Mouse (Mus musculus) 416B (cell line): ENCODE measurements around the gene Slc8b1.

Experiments
- DNase-seq: peaks from one replicate; pipeline ENCODE4 v3.0.0; 2011; ENCODE audit warnings: low read depth

The Slc8b1 gene

DNA sequence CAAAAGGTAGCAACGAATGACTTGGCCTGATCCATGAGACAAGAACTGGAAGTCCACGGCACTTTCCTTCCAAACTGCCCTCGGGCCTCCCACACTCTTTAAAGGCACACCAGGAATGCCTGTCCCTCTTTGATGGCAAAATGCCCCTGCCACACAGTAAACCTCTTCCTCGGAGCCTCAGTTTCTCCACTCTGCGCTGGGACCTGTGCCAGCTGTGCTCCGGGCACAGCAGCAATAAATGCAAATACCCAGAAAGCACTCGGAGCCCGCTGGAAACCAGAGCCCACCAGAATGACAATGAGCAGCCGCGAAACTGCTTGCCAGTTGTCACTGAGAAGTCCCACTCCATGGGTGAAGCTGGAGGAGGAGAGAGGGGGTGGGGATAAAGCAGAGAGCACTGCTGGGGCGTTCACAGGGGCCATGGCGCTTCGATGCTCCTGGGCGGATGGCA, 56.8 kb downstream of the Slc8b1 start:
- DNase-seq = no peak

GRCm38 (mm10) chr5:120568336-120568768, 57.4 kb downstream of the Slc8b1 start:
- no peak for DNase-seq

DNA sequence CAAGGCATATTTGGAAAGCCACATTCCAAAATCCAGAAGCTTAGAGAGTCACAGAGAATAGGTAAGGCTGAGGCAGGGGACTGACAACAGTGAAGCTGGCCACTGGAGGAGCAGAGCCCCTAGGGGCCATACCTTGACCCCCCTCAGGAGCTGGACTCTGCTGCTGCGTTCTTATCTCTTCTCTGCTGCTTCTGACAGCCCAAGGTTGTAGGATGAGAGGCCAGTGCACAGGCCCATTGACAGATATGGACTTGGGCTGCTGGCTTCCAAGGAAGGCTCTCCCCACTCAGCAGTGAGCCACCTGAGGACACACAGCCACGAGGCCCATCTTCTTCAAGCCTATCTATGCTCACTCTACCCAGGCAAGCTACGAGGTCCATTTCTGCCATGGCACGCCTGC, 58.0 kb downstream of the Slc8b1 start:
- DNase-seq = no peak

GRCm38 (mm10) chr5:120569791-120570190, 58.8 kb downstream of the Slc8b1 start:
- no peak for DNase-seq

DNA sequence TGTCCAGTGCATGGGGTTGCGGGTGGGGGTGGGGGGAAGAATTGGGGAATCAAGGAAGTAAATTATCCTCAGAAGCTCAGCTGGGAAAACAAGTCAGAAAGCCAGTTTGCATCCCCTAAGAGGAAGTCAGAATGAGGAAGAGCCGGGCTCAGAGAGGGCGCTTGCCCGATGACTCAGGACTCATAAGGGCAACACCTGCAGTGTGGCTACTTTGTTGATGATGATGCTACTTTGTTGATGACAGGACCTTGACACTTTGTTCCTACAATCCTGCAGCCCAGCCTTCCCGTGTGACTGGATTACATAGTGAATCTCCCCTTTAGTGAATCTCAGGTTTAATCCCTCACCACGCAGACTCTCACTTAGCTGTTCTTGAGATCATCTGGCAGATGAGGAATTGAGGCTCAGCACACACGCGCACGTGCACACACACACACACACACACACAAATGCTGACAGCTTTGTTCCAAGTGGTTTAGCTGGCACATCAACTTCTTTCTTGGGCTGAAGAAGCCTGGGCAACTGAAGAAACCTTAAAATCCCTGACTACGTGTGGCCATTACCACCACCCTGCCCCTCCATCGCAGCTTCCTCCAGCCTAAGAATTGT, 59.4 kb downstream of the Slc8b1 start:
- DNase-seq = peak; percentile 55

DNA sequence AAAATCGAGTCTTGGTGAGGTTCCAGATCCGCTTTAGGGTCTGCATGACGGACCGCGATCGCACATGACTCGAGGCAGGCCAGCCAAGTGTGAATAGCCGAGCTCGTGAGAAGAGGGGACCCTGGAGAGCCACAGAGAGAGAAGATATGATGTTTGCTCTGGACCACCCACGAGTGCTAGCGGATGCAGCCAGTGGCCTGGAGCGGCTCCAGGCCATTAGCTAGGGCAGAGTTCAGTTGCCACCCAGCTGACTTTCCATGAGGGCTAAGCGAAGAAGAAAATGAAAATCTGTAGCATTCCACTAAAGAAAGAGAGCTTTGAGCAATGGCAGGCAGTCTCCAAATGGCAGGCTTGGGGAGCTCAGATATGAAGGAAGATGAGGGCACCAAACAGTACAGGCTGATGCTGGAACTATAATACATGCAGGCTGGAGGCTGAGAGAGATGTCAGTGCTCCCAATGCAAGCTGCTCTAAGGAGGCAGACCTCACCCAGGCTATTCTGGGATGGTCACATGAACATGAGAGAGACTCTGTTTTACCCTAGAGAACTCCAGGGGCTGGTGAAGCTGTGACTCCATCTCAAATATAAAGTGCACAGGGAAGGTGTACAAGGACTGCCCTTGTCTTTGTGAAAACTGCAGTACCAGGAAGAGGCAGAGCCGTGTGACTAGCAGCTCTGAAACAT, 60.2 kb downstream of the Slc8b1 start:
- DNase-seq = no peak

DNA sequence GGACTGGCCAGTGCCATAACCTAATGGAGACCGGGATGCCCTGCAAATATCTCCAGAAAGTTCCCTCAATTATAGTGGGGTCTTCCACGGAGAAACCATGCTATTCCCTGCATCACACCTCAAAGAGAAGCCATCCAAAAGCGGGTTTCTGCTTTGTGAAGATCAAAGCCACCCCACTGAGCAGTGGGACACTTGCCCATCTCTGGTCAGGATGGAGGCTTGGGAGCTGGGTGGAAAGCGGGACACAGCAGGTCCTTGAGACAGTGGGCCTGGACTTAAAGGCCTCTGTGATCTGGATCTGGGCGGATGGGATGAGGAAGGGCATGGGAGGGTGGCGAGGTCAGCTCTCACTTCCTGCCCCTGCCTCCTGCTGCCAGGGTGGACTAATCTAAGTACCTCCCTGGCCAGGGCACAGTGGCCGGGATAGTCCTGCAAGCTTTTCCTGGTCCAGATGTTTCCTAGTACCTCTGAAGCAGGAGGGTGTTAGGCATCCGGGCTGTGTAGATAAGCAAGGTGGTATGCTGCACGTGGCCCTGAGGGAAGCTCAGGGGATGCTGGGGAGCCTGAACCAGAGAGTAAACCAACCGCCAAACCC, 63.6 kb downstream of the Slc8b1 start:
- DNase-seq = no peak

DNA sequence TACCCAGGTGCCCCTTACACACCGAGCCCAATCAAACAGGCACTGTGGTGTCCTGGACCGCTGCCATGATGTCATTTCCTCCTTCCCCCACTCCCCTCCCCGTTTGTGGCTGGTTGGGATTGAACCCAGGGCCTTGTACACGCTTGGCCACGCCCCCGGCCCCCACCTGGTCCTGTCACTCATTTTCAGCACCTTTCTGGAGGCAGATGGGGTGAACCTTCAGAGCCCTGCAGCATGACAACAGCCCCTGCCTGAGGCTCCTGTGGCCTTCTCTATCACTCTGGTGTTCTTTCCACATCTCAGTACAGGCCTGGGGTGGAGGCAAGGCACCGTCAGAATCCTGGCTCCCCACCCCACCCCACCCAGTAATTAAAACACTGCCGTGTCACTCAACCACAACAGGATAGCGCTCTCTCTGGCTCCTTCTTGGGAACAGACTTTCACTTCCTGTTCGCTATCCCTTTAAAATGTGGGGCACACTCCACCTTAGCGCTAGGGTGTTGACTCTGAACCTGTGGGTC, 65.9 kb downstream of the Slc8b1 start:
- peak; percentile 46 for DNase-seq

DNA sequence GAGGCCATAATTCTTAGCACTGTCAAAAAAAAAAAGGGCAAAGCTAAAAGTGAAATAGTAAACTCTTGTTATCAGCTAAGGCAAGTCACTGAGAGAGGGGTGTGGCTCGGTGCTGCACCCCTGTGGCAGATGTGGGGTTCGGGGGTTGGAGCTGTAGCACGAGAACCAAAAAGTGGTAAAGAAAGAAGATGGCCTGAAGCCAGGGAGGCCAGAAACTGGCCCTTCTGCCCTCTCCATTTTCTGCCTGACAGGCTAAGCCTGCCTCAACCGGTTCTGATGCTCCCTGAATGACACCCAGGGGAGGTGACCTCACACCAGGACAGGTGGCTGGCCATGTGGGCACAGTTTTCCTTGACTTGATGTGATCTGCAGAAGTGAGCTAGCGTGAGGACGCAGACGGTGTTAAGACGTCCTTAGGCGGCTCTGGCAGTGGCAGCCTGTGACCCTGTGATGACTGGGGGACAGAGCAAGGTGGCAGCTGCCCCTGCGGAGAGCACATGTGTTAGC, 67.0 kb downstream of the Slc8b1 start:
- peak; percentile 82 for DNase-seq

- DNase-seq = peak; percentile 88
These were observed 67.6 kb downstream of the Slc8b1 start for GRCm38 (mm10) chr5:120578504-120579081.

DNA sequence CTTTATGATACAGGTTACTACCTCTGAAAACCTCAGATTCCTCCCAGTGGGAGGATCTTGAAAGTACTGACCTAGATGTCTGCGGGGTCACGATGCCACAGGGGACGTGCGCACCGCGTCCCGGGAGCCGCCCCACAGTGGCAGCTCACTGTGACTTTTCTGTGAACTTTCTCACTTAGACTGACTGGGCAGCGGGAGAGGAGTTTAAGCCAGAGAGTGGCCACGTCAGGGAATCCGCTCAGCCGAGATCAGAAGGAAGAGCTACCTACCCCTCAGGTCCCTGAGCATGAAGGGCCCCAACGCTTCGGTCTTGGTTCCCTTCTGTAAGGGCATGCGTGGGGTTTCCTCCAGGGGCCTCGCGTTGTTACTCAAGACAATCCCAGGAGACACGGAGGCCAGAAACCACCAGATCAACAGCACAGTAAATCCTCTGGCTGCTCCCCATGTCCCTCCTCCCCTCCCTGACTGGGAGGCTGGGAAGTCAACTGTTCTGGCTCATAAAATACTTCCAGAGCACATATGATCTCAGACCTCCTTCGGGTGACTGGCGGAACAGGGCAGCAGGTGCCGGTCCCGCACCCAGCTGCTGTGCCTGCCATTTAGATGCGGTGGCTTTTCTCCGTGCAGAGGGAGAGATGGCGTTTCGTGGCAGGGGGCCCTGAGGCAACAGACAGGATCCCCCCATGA, 68.4 kb downstream of the Slc8b1 start:
- no peak for DNase-seq

DNA sequence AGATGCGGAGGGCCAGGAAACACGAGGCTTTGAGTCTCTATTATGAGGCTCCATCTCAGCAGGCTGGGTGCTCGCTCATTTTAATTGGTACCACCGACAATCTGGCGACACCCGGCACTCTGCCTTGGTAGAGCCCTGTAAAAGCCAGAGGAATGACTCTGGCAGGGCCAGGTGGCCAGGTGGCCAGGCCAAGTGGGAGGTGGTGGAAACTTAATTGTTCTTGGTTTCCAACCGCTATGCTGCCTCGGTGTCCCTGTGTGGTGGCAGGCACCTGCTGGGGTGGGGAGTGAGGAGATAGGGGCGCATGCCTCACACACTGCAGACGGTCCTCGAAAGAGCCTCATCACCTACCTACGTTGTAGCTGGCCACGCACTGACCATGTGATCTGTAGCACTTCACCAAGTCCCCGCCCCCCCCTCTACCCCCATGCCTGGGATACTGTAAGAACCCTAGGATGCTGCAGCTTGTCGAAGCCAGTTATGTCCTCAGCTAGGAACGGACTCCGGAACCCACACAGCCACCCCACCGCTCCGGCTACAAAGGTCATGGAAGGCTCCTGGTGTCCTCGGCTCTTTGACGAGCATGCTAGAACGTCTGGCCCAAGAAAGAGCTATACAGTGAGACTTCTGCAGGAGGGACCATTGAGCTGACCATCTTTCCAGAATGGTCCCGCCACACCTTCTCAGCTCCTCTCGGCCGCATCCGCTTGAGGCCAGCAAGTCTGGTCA, 69.1 kb downstream of the Slc8b1 start:
- no peak for DNase-seq

- no peak for DNase-seq
These were observed 71.0 kb downstream of the Slc8b1 start for GRCm38 (mm10) chr5:120582002-120582401.

GRCm38 (mm10) chr5:120583511-120583910, 72.5 kb downstream of the Slc8b1 start:
- DNase-seq = peak; percentile 65
